Mouse (Mus musculus) urinary bladder, postnatal 36 days (tissue): ENCODE measurements around the gene Kcnc3.

Experiments used
- DNase-seq, 2 experiments: peaks; one replicate each; pipeline ENCODE4 v3.0.0; 2022; ENCODE audit warnings: low spot score in 2 of 2, mixed read lengths in 1 of 2

Gene Kcnc3

DNA sequence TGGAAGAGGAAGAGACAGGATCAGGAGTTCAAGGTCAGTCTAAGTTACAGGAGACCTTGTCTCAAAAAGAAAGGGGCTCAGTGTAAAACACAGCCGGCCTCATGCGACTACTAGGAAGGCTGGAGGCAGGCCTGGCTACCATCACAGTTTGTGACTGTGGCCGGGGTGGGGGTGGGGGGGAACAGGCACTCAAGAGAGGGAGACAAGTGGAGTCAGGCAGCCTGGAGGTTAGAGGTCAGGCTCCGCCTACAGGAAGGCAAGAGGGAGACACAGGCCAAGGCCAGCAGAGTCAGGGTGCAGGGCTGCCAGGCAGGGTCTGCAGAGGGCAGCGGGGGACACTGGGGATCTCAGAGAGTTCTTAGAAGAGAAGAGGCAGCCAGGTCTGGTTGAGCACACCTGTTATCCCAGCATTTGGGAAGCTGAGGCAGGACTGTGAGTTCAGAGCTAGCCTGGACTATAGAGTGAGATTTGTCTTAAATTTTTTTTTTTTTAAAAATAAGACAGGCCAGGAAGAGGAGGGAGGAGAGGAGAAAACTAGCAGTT lies 6.6 kb downstream of the Kcnc3 start:
- DNase-seq = no peak

DNA sequence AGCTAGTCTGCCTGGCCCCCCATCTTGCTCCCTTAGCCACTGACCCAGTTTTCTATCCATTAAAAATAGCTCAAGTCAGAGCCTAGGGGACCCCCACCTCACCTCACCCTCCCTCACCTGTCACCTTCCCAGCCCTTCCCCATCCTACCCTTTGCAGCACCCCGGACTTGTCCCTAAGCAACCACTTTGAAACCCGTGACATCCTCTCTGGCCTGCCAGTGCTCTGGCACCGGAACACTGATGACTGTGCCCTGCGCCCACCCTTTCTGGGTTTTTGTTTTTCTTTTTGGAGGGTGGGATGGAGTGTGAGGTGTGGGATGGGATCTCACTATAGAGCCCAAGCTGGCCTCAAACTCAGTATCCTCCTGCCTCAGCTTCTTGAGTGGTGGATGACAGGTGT lies 7.2 kb downstream of the Kcnc3 start:
- DNase-seq = no peak

- DNase-seq = no peak
Measured at GRCm38 (mm10) chr7:44598336-44598735, 7.9 kb downstream of the Kcnc3 start.

GRCm38 (mm10) chr7:44600691-44601262 lies 10.3 kb downstream of the Kcnc3 start:
- no peak for DNase-seq

GRCm38 (mm10) chr7:44601646-44602045 lies 11.2 kb downstream of the Kcnc3 start:
- DNase-seq = no peak

GRCm38 (mm10) chr7:44602443-44602842 lies 12.0 kb downstream of the Kcnc3 start:
- DNase-seq = no peak

DNA sequence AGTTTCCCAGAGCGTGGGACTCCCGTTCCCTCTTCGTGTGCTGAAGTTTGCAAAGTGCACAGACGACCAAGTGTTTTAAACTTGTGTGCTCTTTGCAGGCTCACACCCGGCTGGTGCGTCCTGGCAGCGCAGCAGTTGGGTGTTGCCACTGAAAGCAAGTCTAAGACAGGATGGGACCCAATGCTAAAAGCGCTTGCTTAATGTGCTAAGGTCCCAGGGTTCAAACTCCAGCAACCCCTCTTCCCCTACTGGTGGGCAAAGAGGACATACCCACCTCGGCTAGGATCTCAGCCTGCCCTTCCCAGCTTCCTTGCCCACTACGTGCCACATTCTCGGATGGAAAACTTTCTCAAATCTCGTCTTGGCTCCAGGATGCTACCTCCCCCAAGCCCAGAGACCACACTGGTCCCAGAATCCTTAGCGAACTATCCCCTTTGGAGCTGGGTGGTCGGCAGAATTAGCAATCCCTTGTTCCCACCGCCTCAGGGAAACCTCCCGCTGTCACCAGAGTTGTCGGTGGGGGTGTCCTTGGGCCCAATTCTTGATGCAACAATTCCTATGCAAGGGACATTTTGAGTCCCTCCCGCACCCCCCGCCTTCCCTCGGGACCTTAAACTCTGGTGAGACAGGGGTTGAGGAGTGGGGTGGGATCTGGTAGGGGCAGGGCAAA lies 12.9 kb downstream of the Kcnc3 start:
- DNase-seq = no peak

DNA sequence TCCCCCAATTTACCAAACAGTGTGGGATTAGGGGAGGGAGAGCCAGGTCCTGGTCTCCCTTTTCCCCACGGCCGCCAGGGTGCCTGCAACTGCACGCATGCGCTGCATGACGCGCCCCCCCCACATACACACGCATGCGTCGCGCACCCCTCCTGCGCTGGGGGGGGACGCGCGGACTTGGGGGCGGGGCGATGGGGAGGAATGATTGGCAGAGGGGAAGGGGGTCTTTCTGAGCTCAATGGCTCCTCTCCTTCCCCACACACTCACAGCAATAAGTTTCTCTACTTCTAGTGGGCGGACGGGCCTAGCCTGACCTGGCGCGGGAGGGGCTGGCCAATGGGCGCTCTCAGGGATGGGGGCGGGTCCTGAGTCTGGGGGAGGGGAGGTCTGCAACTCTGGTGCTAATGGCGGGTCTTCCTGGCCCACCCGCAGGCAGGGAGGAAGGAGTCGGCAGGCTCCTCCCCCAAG lies 13.7 kb downstream of the Kcnc3 start:
- DNase-seq = no peak

DNA sequence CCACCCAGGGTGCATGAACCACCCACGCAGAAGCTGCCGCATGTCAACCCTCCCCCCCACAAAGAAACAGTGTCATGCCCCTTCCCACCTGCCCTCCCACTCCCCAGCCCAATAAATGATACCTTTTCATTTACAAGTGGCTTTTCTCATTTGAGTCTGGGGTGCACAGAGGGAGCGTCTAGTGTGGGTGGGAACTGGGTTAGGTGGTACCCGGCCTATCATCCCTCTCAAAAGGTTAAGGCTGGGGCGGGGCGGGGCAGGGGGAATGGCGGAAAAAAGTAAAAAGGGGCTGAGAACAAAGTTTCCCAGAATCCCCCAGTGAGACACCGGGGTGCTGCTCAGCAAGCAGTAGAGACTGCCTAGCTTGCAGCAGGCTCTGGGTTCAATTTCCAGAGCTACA lies 14.2 kb downstream of the Kcnc3 start:
- no peak for DNase-seq

DNA sequence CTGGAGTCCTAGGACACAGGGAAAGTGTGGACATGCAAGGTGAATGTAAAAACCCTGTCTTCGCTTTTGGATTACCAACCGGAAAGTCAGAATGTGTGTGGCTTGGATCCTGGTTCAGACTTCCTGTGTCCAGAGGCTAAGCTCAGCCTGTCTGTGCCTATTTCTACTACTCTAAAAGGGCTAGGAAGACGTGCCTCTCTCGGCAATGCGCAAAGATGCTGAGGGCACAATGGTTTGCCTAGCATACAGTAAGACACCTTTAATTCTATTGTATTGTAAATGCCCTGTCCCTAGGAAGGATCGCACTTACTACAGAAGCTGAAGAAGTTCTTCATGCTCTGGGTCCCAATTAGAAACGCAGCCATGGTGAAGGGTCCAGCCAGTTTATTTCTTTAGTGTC lies 15.0 kb downstream of the Kcnc3 start:
- no peak for DNase-seq

- no peak for DNase-seq
Measured at GRCm38 (mm10) chr7:44606171-44606901, 15.9 kb downstream of the Kcnc3 start.

DNA sequence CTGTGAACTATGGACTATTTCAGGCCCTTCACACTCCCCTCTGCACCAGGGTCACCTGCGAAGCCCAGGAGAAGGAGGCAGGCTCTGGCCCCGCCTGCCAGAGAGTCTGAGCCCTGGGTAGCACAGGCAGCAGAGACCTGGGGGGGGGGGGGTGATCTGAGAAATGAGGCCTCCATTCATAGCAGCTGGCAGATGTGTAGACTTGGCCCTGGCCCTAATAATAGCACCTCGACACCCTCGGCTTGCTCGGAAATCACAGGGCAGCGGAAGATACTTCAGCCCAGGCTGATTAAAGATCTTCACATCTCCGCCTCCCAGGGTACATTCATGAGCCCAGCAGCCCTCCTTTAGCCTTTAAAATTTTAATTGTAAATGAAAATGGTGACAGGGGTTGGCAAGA lies 21.7 kb downstream of the Kcnc3 start:
- DNase-seq = no peak

GRCm38 (mm10) chr7:44614041-44614688 lies 23.7 kb downstream of the Kcnc3 start:
- no peak for DNase-seq

DNA sequence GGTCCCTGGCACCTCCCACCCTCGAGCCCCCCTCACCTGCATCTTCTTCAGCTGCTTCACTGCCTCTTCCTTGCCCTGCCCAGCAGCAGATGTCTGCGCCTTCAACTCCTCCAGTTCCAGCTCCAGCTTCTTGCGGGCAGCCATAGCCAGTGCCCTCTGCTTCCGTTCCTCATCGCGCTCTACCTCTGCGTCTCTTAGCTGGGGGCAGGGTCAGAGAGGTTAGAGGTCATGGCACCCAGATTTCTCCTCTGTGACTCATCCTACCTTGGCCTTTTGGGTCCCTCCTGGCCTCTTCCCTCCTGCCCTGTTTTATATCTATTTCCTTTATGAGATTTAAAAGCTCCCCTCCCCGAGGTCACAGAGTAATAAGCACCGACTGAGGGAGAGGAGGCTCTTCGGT lies 24.8 kb downstream of the Kcnc3 start:
- DNase-seq = no peak

DNA sequence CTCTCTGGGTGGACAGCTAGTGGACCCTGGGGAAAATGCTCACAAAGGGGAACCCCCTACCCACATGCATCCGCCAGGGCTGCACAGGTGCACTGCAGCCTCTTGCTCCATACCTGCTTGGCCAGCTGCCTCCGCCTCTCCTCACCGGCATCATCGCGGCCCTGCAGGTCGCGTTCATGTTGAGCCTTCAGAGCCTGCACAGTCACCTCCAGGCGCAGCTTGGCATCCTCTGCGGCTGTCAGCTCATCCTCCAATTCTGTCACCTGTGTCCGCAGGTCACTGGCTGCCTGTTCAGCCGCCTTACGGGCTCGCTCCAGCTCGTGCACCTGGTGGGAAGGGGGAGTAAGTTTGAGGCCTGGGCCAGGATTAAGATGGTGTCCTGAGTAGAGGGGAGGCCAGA lies 25.5 kb downstream of the Kcnc3 start:
- no peak for DNase-seq

DNA sequence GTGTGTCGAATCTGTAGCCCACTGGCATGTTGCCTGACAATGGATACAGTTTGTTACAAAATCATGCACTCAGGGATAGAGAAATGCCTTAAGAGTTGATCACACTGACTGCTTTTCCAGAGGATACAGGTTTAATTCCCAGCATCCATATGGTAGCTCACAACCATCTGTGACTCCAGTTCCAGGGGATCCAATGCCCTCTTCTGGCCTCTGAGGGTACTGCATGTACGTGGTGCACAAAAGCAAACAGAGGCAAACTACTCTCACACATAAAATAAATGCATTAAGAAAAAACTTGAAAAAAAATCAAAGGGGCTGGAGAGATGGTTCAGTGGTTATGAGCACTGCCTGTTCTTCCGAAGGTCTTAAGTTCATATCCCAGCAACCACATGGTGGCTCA lies 26.6 kb downstream of the Kcnc3 start:
- no peak for DNase-seq

DNA sequence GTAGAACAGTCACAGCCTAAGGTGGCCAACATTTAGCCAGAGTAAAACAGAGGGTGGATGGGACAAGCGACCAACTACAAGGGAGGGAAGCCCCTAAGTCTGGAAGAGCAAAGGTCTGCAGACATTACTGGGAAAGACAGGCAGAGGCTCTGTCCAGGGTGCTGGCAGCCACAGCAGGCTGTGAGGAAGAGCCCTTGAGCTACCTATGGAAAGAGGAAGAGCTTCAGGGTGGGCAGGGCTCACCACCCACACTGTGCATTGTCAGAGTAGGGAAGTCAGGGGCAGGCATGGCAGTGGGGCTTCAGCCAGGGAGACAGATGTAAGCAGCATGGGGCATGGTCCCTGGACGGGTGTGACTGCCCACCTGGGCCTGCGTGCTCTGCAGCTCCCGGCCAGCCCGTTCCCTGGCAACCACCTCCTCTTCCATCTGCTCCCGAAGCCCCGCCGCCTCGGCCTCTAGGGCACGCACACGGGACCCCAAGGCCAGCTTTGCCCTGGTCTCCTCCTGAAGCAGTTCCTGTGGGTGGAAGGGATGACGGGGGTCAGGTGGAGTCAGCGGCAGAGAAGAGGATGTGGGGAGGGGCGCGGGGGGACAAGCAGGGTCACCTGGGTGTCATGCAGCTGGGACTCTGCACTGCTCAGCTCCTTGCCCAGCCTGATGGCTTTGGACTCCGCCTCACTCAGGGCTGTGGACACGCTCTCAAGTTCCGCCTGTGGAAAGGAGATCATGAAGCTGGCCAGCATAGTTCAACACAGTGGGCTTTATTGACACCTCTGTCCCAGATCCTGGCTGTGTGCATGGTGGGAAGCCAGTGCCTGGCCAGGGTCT lies 33.5 kb downstream of the Kcnc3 start:
- no peak for DNase-seq

DNA sequence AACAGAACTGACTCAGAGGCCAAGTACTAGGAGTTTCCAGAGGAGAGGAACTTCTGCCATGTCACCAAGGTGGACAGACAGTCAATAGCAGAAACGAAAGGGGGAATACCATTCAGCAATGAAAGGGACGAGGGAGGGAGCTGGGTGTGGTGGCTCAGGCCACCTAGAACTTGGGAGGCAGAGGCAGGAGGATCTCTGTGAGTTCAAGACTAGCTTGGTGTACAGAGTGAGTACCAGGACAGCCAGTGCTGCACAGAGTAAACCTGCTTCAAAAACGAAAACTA lies 34.0 kb downstream of the Kcnc3 start:
- DNase-seq = no peak

DNA sequence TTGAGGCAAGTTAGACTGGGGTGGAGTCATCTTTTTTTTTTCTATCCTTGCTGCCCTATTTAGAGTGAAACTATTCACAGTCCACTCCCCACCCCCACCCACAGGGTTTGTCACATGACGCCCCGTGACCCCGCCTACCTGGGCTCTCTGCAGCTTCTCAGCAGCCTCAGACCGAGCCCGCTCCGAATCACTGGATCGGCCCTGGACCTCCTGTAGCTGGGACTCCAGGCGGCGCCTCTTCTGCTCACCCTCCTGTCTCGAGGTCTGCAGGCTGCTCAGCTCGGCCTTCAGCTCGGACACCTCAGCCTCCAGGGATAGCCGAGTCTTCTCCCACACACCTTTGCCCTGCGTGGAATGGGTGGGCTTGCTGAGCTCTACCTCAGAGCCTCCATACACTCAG lies 34.4 kb downstream of the Kcnc3 start:
- no peak for DNase-seq

DNA sequence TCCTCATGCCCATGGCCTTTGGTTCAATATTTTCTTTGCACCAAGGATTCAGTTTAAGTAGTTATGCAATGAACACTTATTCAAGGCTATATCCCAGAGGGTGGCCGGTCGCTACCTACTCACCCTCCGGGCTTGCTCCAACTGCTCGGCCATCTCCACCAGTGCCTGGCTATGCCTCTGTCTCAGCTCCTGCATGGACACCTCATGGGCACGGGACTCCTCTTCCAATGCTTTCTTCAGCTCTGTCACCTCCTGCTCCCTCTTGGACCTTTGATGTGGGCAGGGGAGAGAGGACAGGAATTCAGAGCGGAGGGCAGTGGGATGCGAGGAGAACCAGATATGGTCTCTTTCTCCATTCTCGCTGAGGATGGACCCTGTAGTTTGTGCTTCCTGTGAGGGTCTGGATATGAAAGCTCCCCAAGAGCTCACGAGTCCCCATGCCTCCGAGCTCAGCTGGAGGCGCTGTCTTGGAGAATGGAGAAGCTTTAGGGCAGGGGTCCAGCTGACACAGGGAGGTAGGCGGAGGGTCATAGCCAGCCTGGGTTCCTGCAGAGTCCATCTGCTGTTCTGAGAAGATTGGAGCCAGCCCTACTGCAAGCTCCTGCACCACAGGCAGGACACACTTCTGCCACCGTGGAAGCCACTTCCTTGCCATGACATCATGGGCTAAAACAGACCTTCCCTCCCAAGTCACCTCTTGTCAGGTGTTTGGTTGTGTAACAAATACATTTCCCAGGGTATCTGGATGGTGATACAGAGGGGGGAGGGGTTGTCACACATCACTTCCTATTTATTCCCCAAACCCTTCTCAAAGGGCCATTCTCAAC lies 35.0 kb downstream of the Kcnc3 start:
- DNase-seq = no peak

- DNase-seq = no peak
Measured at GRCm38 (mm10) chr7:44626068-44626385, 35.6 kb downstream of the Kcnc3 start.
